Mouse (Mus musculus) heart, embryonic 10.5 days (tissue): ENCODE data around the gene Spag9. TPM values are rescaled to one million over a fixed set of nuclear protein-coding genes. Genes with fewer than 3 reads are reported as not detected.

Source experiments
- DNase-seq: peaks from one replicate; pipeline ENCODE4 v3.0.0-alpha.2; 2017; ENCODE audit warnings: low spot score
- H3K27ac ChIP-seq: fragments of 300-500 bp; sonication (generic); 2 replicates; pipeline ENCODE4 v1.5.1; 2016; ENCODE audit warnings: mild to moderate bottlenecking
- H3K27me3 ChIP-seq: fragments of 300-500 bp; sonication (generic); 2 replicates; pipeline ENCODE4 v1.6.1; 2016; ENCODE audit warnings: mild to moderate bottlenecking; ENCODE audit not compliant: poor library complexity, insufficient read depth, severe bottlenecking
- H3K36me3 ChIP-seq: fragments of 300-500 bp; sonication (generic); 2 replicates; pipeline ENCODE4 v1.6.1; 2016; ENCODE audit warnings: mild to moderate bottlenecking, moderate library complexity
- H3K4me1 ChIP-seq: fragments of 300-500 bp; sonication (generic); 2 replicates; pipeline ENCODE4 v1.6.1; 2016; ENCODE audit warnings: mild to moderate bottlenecking
- H3K4me3 ChIP-seq: fragments of 300-500 bp; sonication (generic); 2 replicates; pipeline ENCODE4 v1.5.1; 2016; ENCODE audit warnings: mild to moderate bottlenecking, moderate library complexity
- H3K9me3 ChIP-seq: fragments of 300-500 bp; sonication (generic); 2 replicates; pipeline ENCODE4 v1.6.1; 2016; ENCODE audit warnings: mild to moderate bottlenecking, moderate library complexity
- WGBS: fragments of 180-500 bp; shearing (Covaris S2); methylation state at CpG from one replicate; pipeline ENCODE4 v1.1.7; 2016; 5-methylcytosine and 5-hydroxymethylcytosine counted together
- polyA plus RNA-seq: library from polyadenylated mRNA; unstranded; fragments of >200 nt; fragmentation: Nextera tagmentation; extraction: Ambion mirVana; gene quantifications from 2 replicates; pipeline ENCODE4 v1.2.1, GENCODE M21; 2016

The Spag9 gene
- polyA plus RNA-seq, 1 experiment from 2014 or later: 27.8 TPM

DNA sequence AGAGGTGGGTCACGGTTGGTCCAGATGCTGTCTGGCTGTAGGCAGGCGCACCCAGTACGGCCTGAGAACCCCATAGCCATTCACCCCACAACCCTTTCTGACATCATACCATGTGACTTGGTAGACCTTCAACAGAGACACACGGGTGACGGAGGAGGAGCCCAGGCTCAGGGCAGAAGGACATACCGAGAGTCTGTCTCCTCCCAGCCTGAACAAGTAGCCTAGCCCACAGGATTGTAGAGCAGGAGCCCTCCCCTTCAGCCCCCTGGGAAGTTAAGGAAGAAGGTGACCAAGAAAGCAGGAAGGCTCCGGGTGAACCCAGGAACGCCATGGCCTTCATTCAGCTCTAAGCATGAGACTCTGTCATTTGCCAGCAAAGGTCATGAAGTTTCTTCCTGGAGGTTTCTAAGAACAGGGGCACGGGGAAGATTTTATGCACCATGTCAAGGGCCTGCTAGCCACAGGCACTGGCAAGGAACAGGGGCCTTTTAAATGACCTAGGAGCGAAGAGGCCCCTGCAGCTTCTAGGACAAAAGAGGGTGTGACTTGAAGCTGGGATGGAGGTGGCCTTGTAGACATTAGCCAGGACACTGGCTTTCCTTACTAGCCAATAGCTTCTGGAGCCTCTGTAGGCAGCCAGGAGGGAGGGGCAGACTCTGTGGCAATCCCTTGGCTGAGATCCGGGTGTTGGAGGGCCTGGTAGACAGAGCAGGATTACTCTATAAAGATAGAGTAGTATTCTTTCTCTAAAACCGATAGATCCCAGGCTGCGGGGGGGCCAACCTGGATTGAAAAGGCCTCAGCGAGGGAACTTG, 163.4 kb downstream of the Spag9 start:
- Histone ChIP-seq H3K9me3 (no peaks in the 10 kb centered on the region), H3K27ac (peak overlapping the region; percentile 81; the same call in 1 of the 2 replicates), H3K4me1 (peaks cover 38% of the 10 kb centered on the region), H3K36me3 (no peaks in the 10 kb centered on the region), H3K27me3 (peaks cover 6% of the 10 kb centered on the region; the same call in 1 of the 2 replicates), H3K4me3 (no peak overlapping the region)
- DNase-seq: no peak
- 57% methylated on average over 14 of the region's 14 CpGs for WGBS

DNA sequence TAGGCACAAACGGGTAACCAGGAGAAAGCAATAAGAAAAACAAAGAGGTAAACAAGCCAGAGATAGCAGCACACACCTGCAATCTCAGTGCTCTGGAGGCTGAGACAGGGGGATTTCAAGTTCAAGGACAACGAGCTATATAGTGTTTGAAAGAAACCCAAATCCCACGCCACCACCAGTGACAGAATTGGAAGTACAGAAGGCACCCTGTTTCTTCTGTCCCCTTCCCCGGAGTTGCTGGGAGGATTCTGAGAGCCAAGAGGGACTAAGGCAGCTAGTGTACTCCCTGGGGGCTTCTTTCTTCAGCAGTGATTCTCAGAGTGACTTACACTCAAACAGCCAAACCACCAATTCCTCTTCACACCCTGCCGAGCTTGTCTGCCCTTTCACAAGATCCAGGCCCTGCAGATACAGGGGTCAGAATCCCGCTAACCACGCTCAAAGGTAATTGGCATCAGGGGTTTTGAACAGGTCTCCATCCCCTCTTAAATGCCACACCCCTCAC, 164.1 kb downstream of the Spag9 start:
- Histone ChIP-seq H3K4me1 (peaks cover 38% of the 10 kb centered on the region), H3K27me3 (peaks cover 6% of the 10 kb centered on the region; the same call in 1 of the 2 replicates), H3K9me3 (no peaks in the 10 kb centered on the region), H3K36me3 (no peaks in the 10 kb centered on the region), H3K4me3 (peak overlapping the region; percentile 49), H3K27ac (peak overlapping the region; percentile 81)
- DNase-seq: no peak
- WGBS: 42% methylated on average over 7 of the region's 7 CpGs

DNA sequence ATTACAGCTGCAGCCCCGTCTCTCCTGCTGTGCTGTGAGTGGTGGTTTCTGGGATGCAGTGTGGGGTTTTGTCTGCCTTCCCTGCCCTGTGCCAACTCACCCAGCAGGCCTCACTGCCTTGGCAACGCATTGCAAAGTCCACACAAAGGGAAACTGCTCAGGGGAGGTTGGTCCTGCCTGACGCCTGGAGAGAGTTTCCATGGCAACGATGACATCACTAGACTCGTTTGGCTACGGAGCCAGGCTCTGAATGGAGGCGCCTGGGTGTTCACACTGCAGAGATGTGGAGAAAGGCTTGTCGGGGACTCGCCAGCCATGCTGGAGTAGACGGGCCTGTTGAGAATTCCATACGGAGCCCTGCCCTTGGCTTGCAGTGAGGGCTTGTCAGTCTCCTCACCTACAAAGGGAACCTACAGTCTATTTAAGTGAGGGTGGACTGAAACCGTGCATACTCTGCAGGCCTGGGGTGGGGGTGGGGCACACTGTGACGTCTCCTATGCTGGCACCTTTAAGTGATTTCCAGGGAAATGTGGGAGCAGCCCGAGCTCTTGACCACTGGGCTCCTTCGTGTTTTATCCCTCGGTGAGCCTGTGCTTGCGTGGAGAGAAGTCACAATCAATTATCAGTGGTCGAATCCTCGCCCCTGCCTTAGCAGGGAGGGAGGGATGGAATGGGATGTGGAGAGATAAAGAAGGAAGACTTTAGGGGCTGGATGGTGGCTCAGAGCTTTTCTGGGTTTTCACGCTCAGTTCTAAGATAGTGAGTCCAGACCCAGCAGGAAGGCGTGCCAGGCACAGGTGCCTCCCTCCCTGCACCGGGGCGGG, 164.8 kb downstream of the Spag9 start:
- WGBS: 10% methylated on average over 23 of the region's 23 CpGs

DNA sequence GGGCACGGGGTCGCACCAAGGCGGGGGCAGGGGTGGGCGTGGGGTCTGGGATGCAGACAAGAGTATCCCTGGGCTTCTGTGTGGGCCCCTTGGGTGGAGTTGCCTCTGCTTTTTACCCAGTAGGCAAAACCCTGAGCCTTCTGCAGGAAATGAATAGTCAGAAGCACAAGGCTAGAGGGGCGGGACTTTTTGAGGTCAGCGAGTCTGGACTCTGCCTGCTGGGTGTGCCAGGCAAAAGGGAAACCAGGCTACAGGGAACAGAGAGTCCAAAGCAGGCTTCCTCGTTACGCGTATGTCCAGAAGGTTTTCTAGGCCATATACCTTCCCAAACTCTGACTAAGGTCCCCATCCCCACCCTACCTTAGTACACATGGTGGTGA, 165.4 kb downstream of the Spag9 start:
- 41% methylated on average over 8 of the region's 9 CpGs for WGBS
- DNase-seq: no peak
- H3K4me3 ChIP-seq: peak overlapping the region; percentile 49

More for the DNA sequence above, 164.8 kb downstream of the Spag9 start:
- Histone ChIP-seq H3K4me3 (peak overlapping the region; percentile 49), H3K27me3 (peaks cover 6% of the 10 kb centered on the region; the same call in 1 of the 2 replicates), H3K9me3 (no peaks in the 10 kb centered on the region), H3K36me3 (no peaks in the 10 kb centered on the region), H3K4me1 (peaks cover 38% of the 10 kb centered on the region), H3K27ac (peak overlapping the region; percentile 81)
- DNase-seq: peak; percentile 92

DNA sequence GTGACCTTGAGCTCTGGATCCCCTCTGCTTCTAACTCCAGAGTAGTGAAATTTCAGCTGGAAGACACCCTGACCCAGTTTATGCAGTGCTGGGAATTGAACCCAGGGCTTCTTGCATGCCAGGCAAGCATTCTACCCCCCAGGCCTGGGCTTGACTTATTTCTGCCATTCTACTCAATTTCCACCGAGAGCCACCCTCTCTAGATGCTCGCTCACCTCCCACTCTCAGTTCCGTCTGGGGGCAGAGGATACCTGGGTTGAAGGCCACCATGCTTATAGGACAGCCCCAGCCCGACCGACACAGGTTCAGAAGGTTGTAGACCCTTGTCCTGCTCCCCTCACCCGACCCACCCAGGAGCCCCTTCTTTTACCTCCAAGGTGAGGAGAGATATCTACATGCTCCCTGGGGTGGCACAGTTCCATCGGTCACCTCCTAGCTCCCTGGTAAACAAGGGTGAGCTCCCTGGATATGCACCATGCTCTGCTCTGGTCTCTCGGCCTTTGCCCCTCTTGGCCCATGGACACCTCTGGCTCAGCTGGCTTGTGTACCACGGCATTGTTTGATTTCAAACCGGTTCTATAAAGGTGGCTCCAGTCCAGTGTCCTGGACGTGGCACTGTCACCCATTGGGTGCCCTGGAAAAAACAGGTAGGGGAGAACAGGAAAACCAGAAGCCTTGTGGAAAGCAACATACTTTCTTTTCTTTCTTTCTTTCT, 166.1 kb downstream of the Spag9 start:
- Histone ChIP-seq H3K9me3 (no peaks in the 10 kb centered on the region), H3K36me3 (no peaks in the 10 kb centered on the region), H3K27me3 (peaks cover 6% of the 10 kb centered on the region; the same call in 1 of the 2 replicates), H3K27ac (peak overlapping the region; percentile 81), H3K4me3 (no peak overlapping the region), H3K4me1 (peaks cover 41% of the 10 kb centered on the region)
- WGBS: 79% methylated on average over 11 of the region's 11 CpGs
- no peak for DNase-seq

More for the DNA sequence above, 165.4 kb downstream of the Spag9 start:
- peak overlapping the region; percentile 81 for H3K27ac ChIP-seq
- peaks cover 38% of the 10 kb centered on the region for H3K4me1 ChIP-seq
- H3K9me3 ChIP-seq: no peaks in the 10 kb centered on the region
- peaks cover 6% of the 10 kb centered on the region; the same call in 1 of the 2 replicates for H3K27me3 ChIP-seq
- no peaks in the 10 kb centered on the region for H3K36me3 ChIP-seq

DNA sequence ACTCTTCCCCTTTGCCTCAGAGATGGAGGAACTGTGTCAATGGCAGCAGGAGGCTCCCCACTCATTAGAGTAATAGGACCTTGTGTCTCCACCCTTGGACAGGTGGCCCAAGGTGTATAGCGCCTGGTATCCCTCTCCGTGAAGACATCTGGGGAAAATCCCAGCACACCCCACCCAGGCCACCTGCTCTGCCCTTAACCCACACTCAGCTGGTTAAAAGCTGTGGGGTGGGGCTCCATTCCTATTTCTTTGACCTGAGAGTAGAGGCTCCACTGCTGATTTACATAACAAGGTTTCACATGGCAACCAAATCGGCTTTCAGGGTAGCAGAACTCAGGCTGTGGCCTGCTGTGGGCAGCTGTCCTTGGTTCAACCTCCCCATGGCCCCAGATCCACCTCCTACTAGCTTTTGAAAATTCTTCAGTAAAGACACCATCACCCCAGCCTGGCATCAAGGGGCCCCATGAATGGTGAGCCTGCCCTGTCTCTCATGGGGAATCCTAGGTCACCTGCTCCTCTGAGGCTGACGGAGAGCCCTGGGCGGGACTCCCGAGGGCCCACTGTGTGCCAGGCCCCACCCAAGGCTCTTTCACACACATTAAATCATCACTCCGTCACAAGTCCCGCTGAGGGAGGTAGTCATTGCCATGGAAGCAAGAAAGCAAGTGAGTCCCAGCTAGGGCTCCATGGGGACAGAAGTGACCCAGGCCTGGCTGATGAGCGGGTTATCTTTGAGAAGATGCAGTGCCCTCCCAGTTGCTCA, 167.3 kb downstream of the Spag9 start:
- Histone ChIP-seq H3K4me1 (peaks cover 43% of the 10 kb centered on the region), H3K9me3 (no peaks in the 10 kb centered on the region), H3K27me3 (no peaks in the 10 kb centered on the region), H3K4me3 (no peak overlapping the region), H3K36me3 (no peaks in the 10 kb centered on the region), H3K27ac (no peak overlapping the region)
- no peak for DNase-seq
- 78% methylated on average over 9 of the region's 9 CpGs for WGBS

DNA sequence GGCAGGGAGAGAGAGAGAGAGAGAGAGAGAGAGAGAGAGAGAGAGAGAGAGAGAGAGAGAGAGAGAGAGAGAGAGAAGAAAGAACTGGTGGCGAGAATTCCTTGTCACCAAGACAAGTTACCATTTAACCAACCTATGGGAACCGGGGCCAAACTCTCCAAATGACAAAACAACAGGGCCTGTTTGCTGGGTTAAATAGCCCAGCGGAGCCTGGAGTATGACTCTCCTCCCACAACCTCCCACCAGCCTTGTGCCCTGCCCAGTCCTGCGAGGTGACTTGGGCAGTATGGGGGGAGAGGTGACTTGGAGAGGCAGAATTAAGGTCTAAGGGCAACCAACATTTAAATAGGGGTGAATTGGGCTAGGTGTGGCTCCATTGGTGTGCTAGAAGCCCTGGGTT, 169.9 kb downstream of the Spag9 start:
- Histone ChIP-seq H3K27me3 (no peaks in the 10 kb centered on the region), H3K4me1 (peaks cover 19% of the 10 kb centered on the region), H3K27ac (no peak overlapping the region), H3K4me3 (no peak overlapping the region), H3K36me3 (no peaks in the 10 kb centered on the region), H3K9me3 (no peaks in the 10 kb centered on the region)
- 74% methylated on average over 4 of the region's 4 CpGs for WGBS
- DNase-seq: no peak

DNA sequence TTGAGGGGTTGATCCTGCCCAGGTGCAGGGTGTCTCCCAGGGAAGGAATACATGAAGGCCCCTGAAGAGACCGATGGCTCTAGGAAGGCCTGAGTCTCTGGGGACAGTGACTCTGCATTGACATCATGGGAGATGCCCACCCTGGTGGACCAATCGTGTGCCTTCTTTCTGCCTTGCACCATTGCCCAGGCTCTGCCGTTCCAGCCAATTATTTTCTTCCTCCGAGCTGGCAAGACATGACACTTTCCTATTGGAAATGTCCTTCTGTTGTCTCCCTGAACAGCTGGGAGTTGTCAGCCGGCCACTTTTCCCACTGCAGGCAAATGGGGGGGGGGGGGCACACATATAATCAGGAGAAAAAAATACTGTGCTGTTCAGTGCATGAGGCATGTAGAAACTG, 172.3 kb downstream of the Spag9 start:
- H3K4me1 ChIP-seq: peaks cover 12% of the 10 kb centered on the region
- H3K36me3 ChIP-seq: no peaks in the 10 kb centered on the region

DNA sequence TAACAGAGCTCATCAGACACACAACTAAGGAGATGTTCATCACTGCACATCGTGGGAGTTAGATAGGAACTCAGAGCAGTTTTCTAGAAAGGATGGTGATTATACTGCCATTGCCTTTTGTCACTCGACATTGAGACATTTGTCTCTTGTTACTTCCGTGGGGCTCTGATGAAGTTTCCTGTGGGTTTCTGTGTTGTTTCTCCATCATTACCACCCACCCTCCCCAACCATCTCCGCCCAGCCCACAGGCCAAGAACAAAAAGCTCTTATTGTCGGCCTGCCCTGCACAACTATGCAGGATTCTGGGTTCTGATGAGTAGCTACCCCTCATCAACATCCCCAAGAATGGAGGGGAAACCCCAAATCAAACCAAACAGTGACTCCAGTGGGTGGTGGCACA, 173.7 kb downstream of the Spag9 start:
- Histone ChIP-seq H3K27me3 (peaks cover 10% of the 10 kb centered on the region; the same call in 1 of the 2 replicates), H3K27ac (no peak overlapping the region), H3K9me3 (no peaks in the 10 kb centered on the region), H3K4me3 (no peak overlapping the region), H3K4me1 (peaks cover 18% of the 10 kb centered on the region), H3K36me3 (no peaks in the 10 kb centered on the region)
- WGBS: 72% methylated on average over 5 of the region's 5 CpGs
- DNase-seq: no peak

More for the DNA sequence above, 172.3 kb downstream of the Spag9 start:
- Histone ChIP-seq H3K27ac (no peak overlapping the region), H3K4me3 (no peak overlapping the region), H3K27me3 (peaks cover 10% of the 10 kb centered on the region; the same call in 1 of the 2 replicates), H3K9me3 (no peaks in the 10 kb centered on the region)
- WGBS: 75% methylated on average over 5 of the region's 5 CpGs
- DNase-seq: no peak

DNA sequence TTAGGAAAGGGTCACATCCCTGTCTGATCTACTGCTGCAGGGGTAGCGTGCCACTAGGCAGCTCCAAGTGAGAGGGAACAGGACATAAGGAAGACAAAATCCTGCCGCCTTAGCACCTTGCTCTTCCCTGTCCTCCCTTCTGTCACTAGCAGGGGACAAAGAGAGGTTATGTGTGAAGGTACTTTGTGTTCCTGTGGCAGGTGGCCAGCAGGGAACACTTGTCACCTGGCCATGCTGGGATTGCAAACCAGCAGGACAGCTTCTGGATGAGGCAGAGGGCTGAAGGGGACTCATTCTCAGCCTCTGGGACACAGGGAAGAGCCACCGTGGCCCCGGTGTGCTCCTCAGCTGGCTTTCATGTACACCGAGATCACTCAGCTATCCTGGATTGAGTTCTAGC, 175.8 kb downstream of the Spag9 start:
- 0 out of 2 replicates have a peak overlapping the region, but pooled peaks have one; percentile 29 for H3K27ac ChIP-seq
- 81% methylated on average over 5 of the region's 5 CpGs for WGBS

DNA sequence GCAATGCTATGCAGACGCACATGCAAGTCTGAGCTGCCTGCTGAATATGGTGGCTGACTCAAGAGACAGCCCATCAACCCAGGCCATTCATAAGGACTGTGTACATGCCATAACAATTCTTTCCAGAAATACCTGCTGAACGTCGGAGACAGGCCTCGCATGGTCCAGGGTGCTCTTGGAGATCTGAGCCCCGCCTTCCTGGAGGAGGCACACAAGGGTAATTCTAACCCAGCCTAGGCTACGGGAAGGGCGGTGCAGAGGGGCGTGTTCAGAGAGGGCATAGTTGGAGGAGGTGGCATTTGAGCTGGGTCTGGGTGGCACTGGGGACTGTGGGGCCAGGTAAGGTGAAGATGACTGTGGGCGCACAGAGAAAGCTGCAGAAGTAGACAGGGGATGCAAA, 176.3 kb downstream of the Spag9 start:
- no peak for DNase-seq

More for the DNA sequence above, 175.8 kb downstream of the Spag9 start:
- Histone ChIP-seq H3K4me3 (no peak overlapping the region), H3K9me3 (no peaks in the 10 kb centered on the region), H3K4me1 (peaks cover 27% of the 10 kb centered on the region), H3K36me3 (no peaks in the 10 kb centered on the region), H3K27me3 (peaks cover 15% of the 10 kb centered on the region; the same call in 1 of the 2 replicates)
- no peak for DNase-seq

More for the DNA sequence above, 176.3 kb downstream of the Spag9 start:
- Histone ChIP-seq H3K36me3 (no peaks in the 10 kb centered on the region), H3K4me1 (peaks cover 23% of the 10 kb centered on the region), H3K4me3 (no peak overlapping the region), H3K27me3 (peaks cover 15% of the 10 kb centered on the region; the same call in 1 of the 2 replicates), H3K9me3 (no peaks in the 10 kb centered on the region), H3K27ac (no peak overlapping the region)
- 79% methylated on average over 9 of the region's 9 CpGs for WGBS
